ENCODE assay signal across 9 mouse cellular contexts in the genomic region with DNA sequence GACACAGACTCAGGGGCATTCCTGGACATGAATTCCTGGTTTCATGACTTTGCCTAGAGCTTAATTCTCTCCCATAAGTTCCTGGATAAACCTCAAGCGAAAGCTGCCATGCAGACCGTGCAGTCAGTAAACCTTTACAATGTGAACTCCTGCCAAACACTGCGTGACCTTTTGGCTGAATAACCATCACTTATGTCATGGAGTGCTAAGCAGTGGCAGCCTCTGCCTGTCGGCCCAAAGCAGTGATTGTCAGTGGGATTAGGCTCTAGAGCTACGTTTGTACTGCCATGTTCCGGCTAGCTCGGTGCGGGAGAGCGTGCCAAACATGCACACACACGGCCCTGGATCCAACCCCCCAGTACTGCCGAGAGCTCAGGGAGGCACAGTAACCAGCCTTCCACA. TPM values are rescaled to one million over a fixed set of nuclear protein-coding genes. Genes with fewer than 3 reads are reported as not detected.
DNase-seq lines count a peak whose midpoint lies in the region; ATAC-seq and TF ChIP-seq lines count a peak whose summit lies in the region.
"Had no signal": no experiment of that assay in that cellular context is flagged by ENCODE, and none has a peak within 500 bp of the region (broad histone marks: within the 10 kb centered on the region; RNA-seq: fewer than 3 reads in every experiment).

No protein-coding gene starts in this region.

- no peaks in the 10 kb centered on the region for H3K27me3 ChIP-seq in hindbrain, postnatal 0 days (ENCODE audit: insufficient read depth, low read length)
- H3K27me3 ChIP-seq: limb, embryonic 13.5 days had no signal

- no peak for TF ChIP-seq CTCF in layer of hippocampus, adult 2 months (conservative IDR thresholded peaks at IDR 0.05)
- TF ChIP-seq CTCF in hindbrain, postnatal 0 days (IDR thresholded peaks at IDR 0.05; ENCODE audit: low read depth) = no peak

- peak overlapping the region; percentile 71 for H3K27ac ChIP-seq in layer of hippocampus, adult 2 months
- no peak overlapping the region for H3K27ac ChIP-seq in hindbrain, postnatal 0 days
- H3K27ac ChIP-seq: limb, embryonic 13.5 days had no signal

- H3K9ac ChIP-seq in hindbrain, postnatal 0 days (replicated peaks; ENCODE audit: low read length) = no peak overlapping the region
- H3K9ac ChIP-seq: limb, embryonic 13.5 days had no signal

- no peaks in the 10 kb centered on the region for H3K9me3 ChIP-seq in hindbrain, postnatal 0 days (ENCODE audit: low read length)
- H3K9me3 ChIP-seq: limb, embryonic 13.5 days had no signal

- peaks cover 27% of the 10 kb centered on the region for H3K4me1 ChIP-seq in hindbrain, postnatal 0 days (ENCODE audit: insufficient read depth, low read length)

- whole genome bisulfite sequencing in hindbrain, postnatal 0 days = 36% methylated on average over 11 of the region's 11 CpGs

- no peak overlapping the region for H3K4me3 ChIP-seq in layer of hippocampus, adult 2 months
- no peak overlapping the region for H3K4me3 ChIP-seq in hindbrain, postnatal 0 days (ENCODE audit: low read length)
- H3K4me3 ChIP-seq: limb, embryonic 13.5 days had no signal

- ATAC-seq in hindbrain, postnatal 0 days = peak; percentile 59

- H3K36me3 ChIP-seq in hindbrain, postnatal 0 days (ENCODE audit: insufficient read depth, low read length) = no peaks in the 10 kb centered on the region

- DNase-seq in layer of hippocampus, adult 2 months (ENCODE audit: low spot score in 2 of 2) = no peak
- no peak for DNase-seq in layer of hippocampus, adult 9-10 months (ENCODE audit: low spot score)
- DNase-seq in adrenal gland, postnatal 25 days = peak; percentile 50
- DNase-seq in cerebellum, postnatal 14 days = peak; percentile 39 to 40
- peak; percentile 30 for DNase-seq in hindbrain, postnatal 0 days (ENCODE audit: low spot score)
- DNase-seq in thymus, postnatal 4 days = no peak
- no peak for DNase-seq in frontal cortex, postnatal 36 days (ENCODE audit: low spot score in 2 of 2)
- no peak for DNase-seq in left cerebral cortex, adult 11 months (ENCODE audit: low spot score)

- no peak overlapping the region for H3K4me2 ChIP-seq in hindbrain, postnatal 0 days (ENCODE audit: low read depth, low read length)
- H3K4me2 ChIP-seq: limb, embryonic 13.5 days had no signal

RNA-seq across cellular contexts. Expression of gene Kif13a, which starts 18.6 kb away (rescaled TPM):
- 10 to 100 TPM; 20.9 to 21.7 TPM for total RNA-seq in layer of hippocampus, adult 2 months (2021)
- total RNA-seq in adrenal gland, postnatal 25 days (2021) = 27.4 and 41.8 TPM in 2 replicates
- 21.6 and 48.7 TPM in 2 replicates for total RNA-seq in hindbrain, postnatal 0 days (2014; rRNA removed)
- polyA plus RNA-seq in hindbrain, postnatal 0 days (2015; fragmentation: Nextera tagmentation; extraction: Ambion mirVana) = 11.6 and 13.3 TPM in 2 replicates

Comparison
In these comparisons a context has a peak if more than half of its experiments do, and no peak if none do; other contexts are left out.
1. DNase-seq: peak in adrenal gland, postnatal 25 days (single experiment), cerebellum, postnatal 14 days (2 of 2) and hindbrain, postnatal 0 days (single experiment); none in layer of hippocampus, adult 2 months (0 of 2), layer of hippocampus, adult 9-10 months (single experiment), thymus, postnatal 4 days (single experiment), frontal cortex, postnatal 36 days (0 of 2) and left cerebral cortex, adult 11 months (single experiment).